Mouse (Mus musculus) heart, postnatal 0 days (tissue): Measurements from ENCODE around the gene Sap18. TPM values are rescaled to one million over a fixed set of nuclear protein-coding genes. Genes with fewer than 3 reads are reported as not detected.
"Not testable (repeated sequence)": the region's sequence is repeated elsewhere in the genome, so short reads cannot be mapped to it uniquely, and the experiment has no call there.

ENCODE experiments used
- ATAC-seq: fragments of 200-750 bp; cut with Nextera tagmentation; 2 replicates; pipeline ENCODE4 v1.8.0; 2017; ENCODE audit warnings: low read depth, moderate number of reproducible peaks, moderate library complexity; ENCODE audit not compliant: insufficient read depth
- DNase-seq: peaks from one replicate; pipeline ENCODE4 v3.0.0-alpha.2; 2016; ENCODE audit warnings: low spot score
- H3K27ac ChIP-seq: fragments of 300-500 bp; sonication (generic); 2 replicates; pipeline ENCODE4 v1.5.1; 2014; ENCODE audit warnings: low read depth, mild to moderate bottlenecking
- H3K27me3 ChIP-seq: fragments of 300-500 bp; sonication (generic); 2 replicates; pipeline ENCODE4 v1.6.1; 2014; ENCODE audit warnings: low read length, mixed read lengths; ENCODE audit not compliant: control insufficient read depth, insufficient read depth
- H3K36me3 ChIP-seq: fragments of 300-500 bp; sonication (generic); replicated peaks from 2 replicates; pipeline ENCODE4 v1.6.1; 2014; ENCODE audit warnings: low read length, mixed read lengths; ENCODE audit not compliant: control insufficient read depth, insufficient read depth
- H3K4me1 ChIP-seq: fragments of 300-500 bp; sonication (generic); 2 replicates; pipeline ENCODE4 v1.6.1; 2014; ENCODE audit warnings: antibody characterized with exemption; ENCODE audit not compliant: control insufficient read depth, insufficient read depth
- H3K4me2 ChIP-seq: fragments of 300-500 bp; sonication (generic); 2 replicates; pipeline ENCODE4 v1.6.1; 2014; ENCODE audit warnings: low read depth, mild to moderate bottlenecking, low read length, moderate library complexity
- H3K4me3 ChIP-seq: fragments of 300-500 bp; sonication (generic); 2 replicates; pipeline ENCODE4 v1.5.1; 2014; ENCODE audit warnings: low read depth, low read length
- H3K9ac ChIP-seq: fragments of 300-500 bp; sonication (generic); replicated peaks from 2 replicates; pipeline ENCODE4 v1.6.1; 2014; ENCODE audit warnings: low read depth, low read length, mixed read lengths
- H3K9me3 ChIP-seq: fragments of 300-500 bp; sonication (generic); replicated peaks from 2 replicates; pipeline ENCODE4 v1.6.1; 2016; ENCODE audit warnings: low read length; ENCODE audit not compliant: control insufficient read depth
- CTCF ChIP-seq: IDR thresholded peaks from 2 replicates; pipeline ENCODE4 v1.5.1; 2016; ENCODE audit warnings: antibody characterized with exemption, control low read depth, low read depth
- EP300 ChIP-seq: IDR thresholded peaks from 2 replicates; pipeline ENCODE4 v1.6.1; 2016; ENCODE audit warnings: antibody characterized with exemption, low read depth
- WGBS: fragments of 180-500 bp; shearing (Covaris S2); extraction: QIAGEN DNeasy Blood & Tissue Kit; methylation state at CpG from one replicate; pipeline ENCODE4 v1.1.7; 2014; 5-methylcytosine and 5-hydroxymethylcytosine counted together
- microRNA-seq: library from miRNA; unstranded; fragments of <30 nt; microRNA quantifications from one replicate; pipeline ENCODE4, GENCODE M21; 2016
- polyA plus RNA-seq: library from polyadenylated mRNA; unstranded; fragments of >200 nt; fragmentation: Nextera tagmentation; extraction: Ambion mirVana; gene quantifications from 2 replicates; pipeline ENCODE4 v1.2.1, GENCODE M21; 2015
- total RNA-seq: library from RNA; depleted of rRNA; stranded (reverse); fragments of >200 nt; gene quantifications from 2 replicates; pipeline ENCODE4 v1.2.3, GENCODE M21; 2014; ENCODE audit warnings: low replicate concordance; rRNA removed

Gene Sap18
- total and polyA plus RNA-seq, 2 experiments from 2014 or later: 8.4 to 10.9 TPM

DNA sequence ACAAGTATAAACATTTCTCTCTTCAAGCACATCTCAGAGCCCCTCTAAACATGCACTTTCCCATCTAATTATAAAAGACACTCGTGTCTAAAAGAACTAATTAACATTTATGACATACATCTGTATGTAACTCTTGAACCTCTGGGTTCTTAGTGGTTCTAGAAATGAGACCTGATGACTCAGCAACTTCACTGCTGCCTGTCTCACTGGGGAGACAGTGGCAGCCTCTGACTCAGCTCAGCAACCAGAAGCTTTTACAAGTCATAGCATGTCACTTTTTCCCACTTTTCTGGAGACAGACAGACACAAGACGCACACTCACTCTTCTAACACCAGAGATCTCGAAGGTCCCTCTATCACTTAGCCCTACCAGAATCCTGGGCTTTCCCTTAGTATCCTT lies 52.4 kb downstream of the Sap18 start:
- no peak overlapping the region for H3K4me2 ChIP-seq
- WGBS: 90% methylated on average over 3 of the region's 3 CpGs
- no peaks in the 10 kb centered on the region for H3K4me1 ChIP-seq
- no peak overlapping the region for H3K4me3 ChIP-seq
- no peak for TF ChIP-seq CTCF
- no peak for TF ChIP-seq EP300
- no peak for DNase-seq
- no peak overlapping the region for H3K9ac ChIP-seq
- H3K27ac ChIP-seq: no peak overlapping the region
- no peaks in the 10 kb centered on the region for H3K9me3 ChIP-seq
- H3K36me3 ChIP-seq: peaks cover 25% of the 10 kb centered on the region
- ATAC-seq: no peak
- H3K27me3 ChIP-seq: no peaks in the 10 kb centered on the region

DNA sequence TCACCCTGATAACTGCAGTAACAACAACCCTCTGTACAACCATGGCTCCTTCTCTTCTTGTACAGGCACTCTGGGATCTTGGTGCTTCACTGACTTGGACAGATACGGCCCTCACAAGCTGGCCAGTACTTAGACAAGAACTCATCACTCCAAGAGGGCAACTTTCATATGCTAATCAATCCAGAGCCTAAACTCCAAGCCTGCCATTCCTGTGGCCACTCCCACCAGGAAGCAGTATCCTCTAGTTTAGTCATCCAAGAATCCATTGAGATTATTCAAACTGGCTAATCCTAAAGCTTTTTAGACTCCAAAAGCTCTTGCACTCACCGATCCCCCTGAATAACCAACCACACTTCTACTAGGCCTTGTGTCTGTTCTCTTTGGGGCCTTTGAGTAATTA lies 55.0 kb downstream of the Sap18 start:
- H3K36me3 ChIP-seq: peaks cover 14% of the 10 kb centered on the region
- no peak for DNase-seq
- no peak for ATAC-seq
- no peak overlapping the region for H3K27ac ChIP-seq
- WGBS: 88% methylated on average over 2 of the region's 2 CpGs
- no peak overlapping the region for H3K4me2 ChIP-seq
- no peak overlapping the region for H3K4me3 ChIP-seq
- H3K9me3 ChIP-seq: no peaks in the 10 kb centered on the region
- TF ChIP-seq CTCF (no peak), EP300 (no peak)
- no peak overlapping the region for H3K9ac ChIP-seq
- H3K27me3 ChIP-seq: no peaks in the 10 kb centered on the region
- no peaks in the 10 kb centered on the region for H3K4me1 ChIP-seq

GRCm38 (mm10) chr14:57856037-57856436 lies 58.1 kb downstream of the Sap18 start:
- ATAC-seq, H3K4me1 ChIP-seq, H3K9ac ChIP-seq, H3K9me3 ChIP-seq, H3K27me3 ChIP-seq, H3K4me3 ChIP-seq, H3K27ac ChIP-seq, H3K4me2 ChIP-seq, DNase-seq: not testable (repeated sequence)
- H3K36me3 ChIP-seq: peaks cover 27% of the 10 kb centered on the region

Small RNAs within 50 kb of the gene (microRNA-seq; reads per million reads assigned to microRNA genes)
- gene Mir3077: 0.54 reads per million

Other genes starting within 250 kb of the Sap18 start
- gene Eef1akmt1, start 226.6 kb upstream of the Sap18 start, total RNA-seq: 21.4 and 46.9 TPM in 2 replicates
- gene Eef1akmt1, start 226.6 kb upstream of the Sap18 start, polyA plus RNA-seq: 79.3 and 88.3 TPM in 2 replicates
- gene Xpo4, start 132.8 kb upstream of the Sap18 start, total RNA-seq: 10.9 and 26.0 TPM in 2 replicates
- gene Xpo4, start 132.8 kb upstream of the Sap18 start, polyA plus RNA-seq: 5.1 and 6.5 TPM in 2 replicates
- not detected in 2 replicates for gene Gm49361, start 52.1 kb upstream of the Sap18 start, total RNA-seq
- gene Gm49361, start 52.1 kb upstream of the Sap18 start, polyA plus RNA-seq: not detected in 2 replicates
- 43.7 and 68.4 TPM in 2 replicates for gene Lats2, start 39.8 kb upstream of the Sap18 start, total RNA-seq
- 16.0 and 17.2 TPM in 2 replicates for gene Lats2, start 39.8 kb upstream of the Sap18 start, polyA plus RNA-seq
- gene Ska3, start 28.0 kb downstream of the Sap18 start, total RNA-seq: 4.7 and 7.9 TPM in 2 replicates
- 6.6 and 6.9 TPM in 2 replicates for gene Ska3, start 28.0 kb downstream of the Sap18 start, polyA plus RNA-seq
- gene Mrpl57, start 28.1 kb downstream of the Sap18 start, total RNA-seq: 21.5 and 55.3 TPM in 2 replicates
- 164 and 166 TPM in 2 replicates for gene Mrpl57, start 28.1 kb downstream of the Sap18 start, polyA plus RNA-seq
- gene Zdhhc20, start 92.1 kb downstream of the Sap18 start, total RNA-seq: 13.2 and 18.8 TPM in 2 replicates
- gene Zdhhc20, start 92.1 kb downstream of the Sap18 start, polyA plus RNA-seq: 25.9 and 28.6 TPM in 2 replicates
- gene Micu2, start 201.1 kb downstream of the Sap18 start, total RNA-seq: 48.0 and 56.9 TPM in 2 replicates
- gene Micu2, start 201.1 kb downstream of the Sap18 start, polyA plus RNA-seq: 68.7 and 70.7 TPM in 2 replicates